Mouse (Mus musculus): ENCODE results near the gene Cmtr1.

- TF ChIP-seq POLR2A (IDR thresholded peaks at IDR 0.05; ENCODE audit: insufficient read length, low read depth) (no peak), USF1 (IDR thresholded peaks at IDR 0.05; ENCODE audit: low read depth) (no peak), CEBPB (IDR thresholded peaks at IDR 0.05; ENCODE audit: insufficient read depth, poor library complexity, severe bottlenecking) (no peak), TCF3 (IDR thresholded peaks at IDR 0.05; ENCODE audit: insufficient read length, low read depth) (no peak), E2F4 (IDR thresholded peaks at IDR 0.05; ENCODE audit: insufficient read depth) (no peak), TCF12 (IDR thresholded peaks at IDR 0.05; ENCODE audit: insufficient read depth, poor library complexity, severe bottlenecking) (no peak)
Observed at GRCm38 (mm10) chr17:29687373-29687772, 27.0 kb downstream of the Cmtr1 start.

Measured in myocyte (in vitro differentiated cells).